Mouse (Mus musculus) heart, adult 2 months (tissue): ENCODE data around the gene Stambpl1. TPM values are rescaled to one million over a fixed set of nuclear protein-coding genes. Genes with fewer than 3 reads are reported as not detected.

ENCODE experiments used
- DNase-seq, 2 experiments: peaks; one replicate each; pipeline ENCODE4 v3.0.0; 2021
- H3K27ac ChIP-seq: fragments of 200-600 bp; 2 replicates; pipeline ENCODE4 v1.8.1; 2022
- H3K27me3 ChIP-seq: fragments of 200-500 bp; 2 replicates; pipeline ENCODE4 v1.6.1; 2012; ENCODE audit warnings: mild to moderate bottlenecking, low read length, inconsistent platforms, mixed read lengths; ENCODE audit not compliant: control insufficient read depth, insufficient read depth
- H3K36me3 ChIP-seq: fragments of 200-500 bp; 2 replicates; pipeline ENCODE4 v1.6.1; 2012; ENCODE audit warnings: low read length, inconsistent platforms; ENCODE audit not compliant: control insufficient read depth, insufficient read depth
- H3K4me1 ChIP-seq: fragments of 200-500 bp; 2 replicates; pipeline ENCODE4 v1.6.1; 2011; ENCODE audit warnings: low read length; ENCODE audit not compliant: control insufficient read depth, insufficient read depth
- H3K4me3 ChIP-seq: fragments of 200-600 bp; 2 replicates; pipeline ENCODE4 v1.8.1; 2022
- H3K79me2 ChIP-seq: fragments of 200-500 bp; replicated peaks from 2 replicates; pipeline ENCODE4 v1.6.1; 2012; ENCODE audit warnings: mild to moderate bottlenecking, inconsistent platforms, low read length, moderate library complexity, mixed read lengths; ENCODE audit not compliant: control insufficient read depth, insufficient read depth
- H3K9ac ChIP-seq: fragments of 200-500 bp; 2 replicates; pipeline ENCODE4 v1.6.1; 2012; ENCODE audit warnings: low read depth, mild to moderate bottlenecking, control low read depth, inconsistent platforms, low read length, mixed read lengths
- CTCF ChIP-seq: fragments of 200-600 bp; IDR thresholded peaks from 2 replicates; pipeline ENCODE4 v1.8.1; 2022; ENCODE audit warnings: antibody characterized with exemption, mild to moderate bottlenecking, moderate library complexity
- EP300 ChIP-seq: fragments of 200-500 bp; IDR thresholded peaks from 2 replicates; pipeline ENCODE4 v1.6.1; 2011; ENCODE audit warnings: low read depth, low read length, control low read depth; ENCODE audit not compliant: insufficient read depth
- POLR2A ChIP-seq: fragments of 200-500 bp; IDR thresholded peaks from 2 replicates; pipeline ENCODE4 v1.6.1; 2011; ENCODE audit warnings: mild to moderate bottlenecking, low read depth, low read length, control low read depth; ENCODE audit not compliant: insufficient read depth
- WGBS: fragments of 180-500 bp; shearing (Covaris S2); methylation state at CpG from one replicate; pipeline ENCODE4 v1.1.7; 2018; 5-methylcytosine and 5-hydroxymethylcytosine counted together
- intact Hi-C: fragments of 180-260 bp; cut with DNase I; formaldehyde crosslinking; loops from one replicate; pipeline ENCODE4 v1.15.1; 2025
- polyA plus RNA-seq: library from polyadenylated mRNA; depleted of rRNA; stranded (reverse); fragments of >200 nt; gene quantifications from 2 replicates; pipeline ENCODE4 v1.2.3, GENCODE M21; 2012
- total RNA-seq, 2 experiments: library from RNA; stranded (reverse); gene quantifications; 2 replicates each; pipeline ENCODE4 v1.2.3; 2021

Stambpl1 gene
- total and polyA plus RNA-seq, 3 experiments = 3.0 to 3.6 (median 3.5) TPM

- no peaks in the 10 kb centered on the region for H3K4me1 ChIP-seq
- no peaks in the 10 kb centered on the region for H3K79me2 ChIP-seq
- H3K4me3 ChIP-seq = no peak overlapping the region
- H3K36me3 ChIP-seq = no peaks in the 10 kb centered on the region
- intact Hi-C loops = no loop called here
- WGBS = 85% methylated on average over 4 of the region's 4 CpGs
- H3K27me3 ChIP-seq = no peaks in the 10 kb centered on the region
- H3K27ac ChIP-seq = no peak overlapping the region
- H3K9ac ChIP-seq = no peak overlapping the region
- DNase-seq = no peak
- no peak for TF ChIP-seq EP300
- TF ChIP-seq CTCF = no peak
- no peak for TF ChIP-seq POLR2A
These were observed 12.9 kb upstream of the Stambpl1 start for GRCm38 (mm10) chr19:34179136-34179535.

GRCm38 (mm10) chr19:34180316-34180715 lies 11.7 kb upstream of the Stambpl1 start:
- intact Hi-C loops = no loop called here
- no peak for TF ChIP-seq CTCF
- no peak for TF ChIP-seq EP300
- TF ChIP-seq POLR2A = no peak
- no peaks in the 10 kb centered on the region for H3K27me3 ChIP-seq
- no peak for DNase-seq
- 52% methylated on average over 2 of the region's 2 CpGs for WGBS
- H3K79me2 ChIP-seq = no peaks in the 10 kb centered on the region
- no peak overlapping the region for H3K9ac ChIP-seq
- no peak overlapping the region for H3K4me3 ChIP-seq
- H3K4me1 ChIP-seq = no peaks in the 10 kb centered on the region
- H3K27ac ChIP-seq = no peak overlapping the region
- no peaks in the 10 kb centered on the region for H3K36me3 ChIP-seq

GRCm38 (mm10) chr19:34181234-34181633 lies 10.8 kb upstream of the Stambpl1 start:
- Histone ChIP-seq H3K4me1 (no peaks in the 10 kb centered on the region), H3K79me2 (no peaks in the 10 kb centered on the region), H3K9ac (no peak overlapping the region), H3K4me3 (no peak overlapping the region), H3K27me3 (no peaks in the 10 kb centered on the region), H3K36me3 (no peaks in the 10 kb centered on the region), H3K27ac (no peak overlapping the region)
- intact Hi-C loops = no loop called here
- TF ChIP-seq CTCF (no peak), EP300 (no peak), POLR2A (no peak)
- DNase-seq = no peak
- WGBS = 78% methylated on average over 3 of the region's 3 CpGs

- Histone ChIP-seq H3K4me1 (no peaks in the 10 kb centered on the region), H3K79me2 (no peaks in the 10 kb centered on the region), H3K27me3 (no peaks in the 10 kb centered on the region), H3K36me3 (no peaks in the 10 kb centered on the region), H3K4me3 (no peak overlapping the region), H3K9ac (no peak overlapping the region), H3K27ac (no peak overlapping the region)
- TF ChIP-seq EP300 (no peak), POLR2A (no peak), CTCF (no peak)
- intact Hi-C loops = no loop called here
- DNase-seq = no peak
- 75% methylated on average over 5 of the region's 5 CpGs for WGBS
These were observed 9.5 kb upstream of the Stambpl1 start for GRCm38 (mm10) chr19:34182490-34182889.

- TF ChIP-seq EP300 (no peak), POLR2A (no peak), CTCF (no peak)
- H3K79me2 ChIP-seq = no peaks in the 10 kb centered on the region
- H3K27me3 ChIP-seq = no peaks in the 10 kb centered on the region
- intact Hi-C loops = no loop called here
- no peak overlapping the region for H3K27ac ChIP-seq
- H3K4me3 ChIP-seq = no peak overlapping the region
- no peak for DNase-seq
- no peak overlapping the region for H3K9ac ChIP-seq
- no peaks in the 10 kb centered on the region; the same call in 1 of the 2 replicates for H3K4me1 ChIP-seq
- H3K36me3 ChIP-seq = no peaks in the 10 kb centered on the region
- 83% methylated on average over 4 of the region's 4 CpGs for WGBS
These were observed 5.2 kb upstream of the Stambpl1 start for GRCm38 (mm10) chr19:34186845-34187244.

- H3K4me1 ChIP-seq = peaks cover 1% of the 10 kb centered on the region
- H3K9ac ChIP-seq = peak overlapping the region; percentile 59
- H3K27ac ChIP-seq = no peak overlapping the region
- no peaks in the 10 kb centered on the region for H3K36me3 ChIP-seq
- intact Hi-C loops = no loop called here
- no peak for DNase-seq
- no peak for TF ChIP-seq CTCF
- TF ChIP-seq EP300 = no peak
- TF ChIP-seq POLR2A = no peak
- H3K4me3 ChIP-seq = no peak overlapping the region; the same call in 1 of the 2 replicates
- H3K27me3 ChIP-seq = no peaks in the 10 kb centered on the region
- no peaks in the 10 kb centered on the region for H3K79me2 ChIP-seq
- WGBS = 64% methylated on average over 10 of the region's 10 CpGs
These were observed 403 bp upstream of the Stambpl1 start for GRCm38 (mm10) chr19:34191645-34192007.

GRCm38 (mm10) chr19:34193149-34193548 lies 1.1 kb downstream of the Stambpl1 start:
- H3K4me1 ChIP-seq = peaks cover 1% of the 10 kb centered on the region
- peak overlapping the region; percentile 59 for H3K9ac ChIP-seq
- intact Hi-C loops = no loop called here

More at GRCm38 (mm10) chr19:34193149-34193548, 1.1 kb downstream of the Stambpl1 start:
- WGBS = 3% methylated on average over 9 of the region's 9 CpGs
- TF ChIP-seq EP300 (no peak), CTCF (no peak), POLR2A (no peak)
- Histone ChIP-seq H3K36me3 (no peaks in the 10 kb centered on the region), H3K27me3 (no peaks in the 10 kb centered on the region), H3K27ac (peak overlapping the region; percentile 70), H3K79me2 (no peaks in the 10 kb centered on the region), H3K4me3 (peak overlapping the region; percentile 69)
- peak in 1 of 2 experiments; percentile 35 for DNase-seq
